Mouse (Mus musculus) MEL (cell line): ENCODE measurements around the gene Plxdc1. TPM values are rescaled to one million over a fixed set of nuclear protein-coding genes. Genes with fewer than 3 reads are reported as not detected.

Experiments
- DNase-seq: peaks from one replicate; pipeline ENCODE4 v3.0.0; 2011; ENCODE audit warnings: low read depth, low spot score
- H3K27ac ChIP-seq: 2 replicates; pipeline ENCODE4 v1.5.1; 2012; ENCODE audit warnings: low read depth, mild to moderate bottlenecking, control low read depth, low read length, moderate library complexity; ENCODE audit not compliant: control insufficient read depth
- H3K27me3 ChIP-seq, 2 experiments: fragments of 150-350 bp in 1 of 2; sonication (generic) in 1 of 2; 2 replicates each; pipeline ENCODE4 v1.6.1; 2012; ENCODE audit warnings: low read length in 2 of 2, mild to moderate bottlenecking in 2 of 2, improper control_type of control experiment in 1 of 2, moderate library complexity in 1 of 2; ENCODE audit not compliant: insufficient read depth in 2 of 2, control insufficient read depth in 1 of 2
- H3K36me3 ChIP-seq, 2 experiments: 2 replicates each; pipeline ENCODE4 v1.6.1; 2012 to 2014; ENCODE audit warnings: low read length in 2 of 2, improper control_type of control experiment in 1 of 2, inconsistent platforms in 1 of 2, mild to moderate bottlenecking in 1 of 2; ENCODE audit not compliant: insufficient read depth in 2 of 2, control insufficient read depth in 1 of 2
- H3K4me1 ChIP-seq, 2 experiments: fragments of 150-350 bp in 1 of 2; sonication (generic) in 1 of 2; 2 replicates each; pipeline ENCODE4 v1.6.1; 2012; ENCODE audit warnings: low read length in 2 of 2, improper control_type of control experiment in 1 of 2, mild to moderate bottlenecking in 1 of 2; ENCODE audit not compliant: insufficient read depth in 2 of 2, control insufficient read depth in 1 of 2
- H3K4me3 ChIP-seq, 2 experiments: fragments of 150-350 bp in 1 of 2; sonication (generic) in 1 of 2; 2 replicates each; pipeline ENCODE4 v1.5.1; 2012; ENCODE audit warnings: low read depth in 2 of 2, low read length in 2 of 2, mild to moderate bottlenecking in 2 of 2, moderate library complexity in 2 of 2, control low read depth in 1 of 2, improper control_type of control experiment in 1 of 2; ENCODE audit not compliant: control insufficient read depth in 1 of 2, insufficient read depth in 1 of 2
- H3K79me2 ChIP-seq: 2 replicates; pipeline ENCODE4 v1.6.1; 2012; ENCODE audit warnings: mild to moderate bottlenecking, low read length, moderate library complexity; ENCODE audit not compliant: control insufficient read depth, poor library complexity, insufficient read depth
- H3K9ac ChIP-seq: 2 replicates; pipeline ENCODE4 v1.6.1; 2012; ENCODE audit warnings: low read depth, mild to moderate bottlenecking, control low read depth, low read length, moderate library complexity; ENCODE audit not compliant: control insufficient read depth, poor library complexity, severe bottlenecking
- H3K9me3 ChIP-seq: fragments of 150-350 bp; sonication (generic); replicated peaks from 2 replicates; pipeline ENCODE4 v1.6.1; 2012; ENCODE audit warnings: mild to moderate bottlenecking, low read length, improper control_type of control experiment, moderate library complexity; ENCODE audit not compliant: insufficient read depth
- BHLHE40 ChIP-seq: IDR thresholded peaks from 2 replicates; pipeline ENCODE4 v1.6.1; 2012; ENCODE audit warnings: low read depth, mild to moderate bottlenecking, inconsistent platforms, low read length, improper control_type of control experiment, borderline replicate concordance
- ELF1 ChIP-seq: IDR thresholded peaks from 2 replicates; pipeline ENCODE4 v1.6.1; 2014; ENCODE audit warnings: low read depth, mild to moderate bottlenecking, inconsistent platforms, low read length, improper control_type of control experiment, moderate library complexity
- EP300 ChIP-seq, 2 experiments: IDR thresholded peaks; 2 replicates each; pipeline ENCODE4 v1.6.1; 2011; ENCODE audit warnings: improper control_type of control experiment in 2 of 2, low read length in 2 of 2, low read depth in 1 of 2, mild to moderate bottlenecking in 1 of 2
- ETS1 ChIP-seq: IDR thresholded peaks from 2 replicates; pipeline ENCODE4 v1.6.1; 2012; ENCODE audit warnings: low read depth, mild to moderate bottlenecking, inconsistent platforms, low read length, improper control_type of control experiment, moderate library complexity
- GABPA ChIP-seq: IDR thresholded peaks from 2 replicates; pipeline ENCODE4 v1.6.1; 2012; ENCODE audit warnings: low read depth, mild to moderate bottlenecking, inconsistent platforms, low read length, improper control_type of control experiment, moderate library complexity
- GATA1 ChIP-seq: IDR thresholded peaks from 2 replicates; pipeline ENCODE4 v1.6.1; 2011; ENCODE audit warnings: low read depth, low read length, improper control_type of control experiment
- HCFC1 ChIP-seq: IDR thresholded peaks from 2 replicates; pipeline ENCODE4 v1.6.1; 2012; ENCODE audit warnings: low read depth, mild to moderate bottlenecking, inconsistent platforms, low read length, improper control_type of control experiment, moderate library complexity
- KAT2A ChIP-seq: conservative IDR thresholded peaks from 2 replicates; pipeline ENCODE4 v1.6.1; 2012; ENCODE audit warnings: low read depth, low read length, improper control_type of control experiment, inconsistent platforms
- MAX ChIP-seq: IDR thresholded peaks from 2 replicates; pipeline ENCODE4 v1.6.1; 2011; ENCODE audit warnings: low read length, improper control_type of control experiment
- MXI1 ChIP-seq: IDR thresholded peaks from 2 replicates; pipeline ENCODE4 v1.6.1; 2011; ENCODE audit warnings: mild to moderate bottlenecking, low read depth, low read length, improper control_type of control experiment
- MYB ChIP-seq: IDR thresholded peaks from 2 replicates; pipeline ENCODE4 v1.6.1; 2011; ENCODE audit warnings: mild to moderate bottlenecking, low read depth, low read length, improper control_type of control experiment
- NELFE ChIP-seq: IDR thresholded peaks from 2 replicates; pipeline ENCODE4 v1.6.1; 2011; ENCODE audit warnings: low read depth, low read length, improper control_type of control experiment
- POLR2A ChIP-seq, 2 experiments: IDR thresholded peaks; 2 replicates each; pipeline ENCODE4 v1.6.1; 2011 to 2012; ENCODE audit warnings: low read length in 2 of 2, mild to moderate bottlenecking in 2 of 2, control low read depth in 1 of 2, improper control_type of control experiment in 1 of 2, low read depth in 1 of 2, moderate library complexity in 1 of 2; ENCODE audit not compliant: control insufficient read depth in 1 of 2, insufficient read depth in 1 of 2, poor library complexity in 1 of 2
- POLR2AphosphoS2 ChIP-seq: IDR thresholded peaks from 2 replicates; pipeline ENCODE4 v1.6.1; 2011; ENCODE audit warnings: low read length, improper control_type of control experiment
- POLR2AphosphoS5 ChIP-seq: IDR thresholded peaks from 2 replicates; pipeline ENCODE4 v1.6.1; 2012; ENCODE audit warnings: low read depth, borderline replicate concordance, mild to moderate bottlenecking, inconsistent platforms, low read length, moderate library complexity, mixed read lengths
- TBP ChIP-seq: IDR thresholded peaks from 2 replicates; pipeline ENCODE4 v1.8.0; 2011; ENCODE audit warnings: low read depth, low read length, improper control_type of control experiment
- TCF12 ChIP-seq: IDR thresholded peaks from 2 replicates; pipeline ENCODE4 v1.6.1; 2014; ENCODE audit warnings: low read depth, mild to moderate bottlenecking, inconsistent platforms, low read length, improper control_type of control experiment, moderate library complexity
- UBTF ChIP-seq: IDR thresholded peaks from 2 replicates; pipeline ENCODE4 v1.6.1; 2012; ENCODE audit warnings: low read depth, mild to moderate bottlenecking, inconsistent platforms, low read length, improper control_type of control experiment, moderate library complexity, borderline replicate concordance; ENCODE audit not compliant: insufficient read depth
- USF1 ChIP-seq: IDR thresholded peaks from 2 replicates; pipeline ENCODE4 v1.6.1; 2014; ENCODE audit warnings: low read depth, mild to moderate bottlenecking, inconsistent platforms, low read length, improper control_type of control experiment, moderate library complexity
- ZC3H11A ChIP-seq: IDR thresholded peaks from 2 replicates; pipeline ENCODE4 v1.6.1; 2012; ENCODE audit warnings: low read depth, mild to moderate bottlenecking, inconsistent platforms, low read length, improper control_type of control experiment
- ZKSCAN1 ChIP-seq: IDR thresholded peaks from 2 replicates; pipeline ENCODE4 v1.6.1; 2012; ENCODE audit warnings: low read depth, mild to moderate bottlenecking, inconsistent platforms, low read length, improper control_type of control experiment, moderate library complexity
- ZNF384 ChIP-seq: IDR thresholded peaks from 2 replicates; pipeline ENCODE4 v1.6.1; 2012; ENCODE audit warnings: low read depth, mild to moderate bottlenecking, inconsistent platforms, low read length, improper control_type of control experiment
- polyA plus RNA-seq, 2 experiments: library from polyadenylated mRNA; stranded (reverse) in 1 of 2; unstranded in 1 of 2; fragments of >175 nt in 1 of 2; fragments of >200 nt in 1 of 2; gene quantifications; 2 replicates each; pipeline versions ENCODE4 v1.2.1 to v1.2.4; 2012; ENCODE audit warnings: low replicate concordance in 2 of 2, low read depth in 1 of 2; ENCODE audit not compliant: insufficient read length in 2 of 2, insufficient read depth in 1 of 2, missing spikeins in 1 of 2
- total RNA-seq: library from RNA; depleted of rRNA; stranded (reverse); fragments of 300-350 nt; gene quantifications from 2 replicates; pipeline ENCODE4 v1.2.3, GENCODE M21; 2012

The Plxdc1 gene
- total and polyA plus RNA-seq, 3 experiments: 13.1 to 24.5 TPM; not detected in 1

DNA sequence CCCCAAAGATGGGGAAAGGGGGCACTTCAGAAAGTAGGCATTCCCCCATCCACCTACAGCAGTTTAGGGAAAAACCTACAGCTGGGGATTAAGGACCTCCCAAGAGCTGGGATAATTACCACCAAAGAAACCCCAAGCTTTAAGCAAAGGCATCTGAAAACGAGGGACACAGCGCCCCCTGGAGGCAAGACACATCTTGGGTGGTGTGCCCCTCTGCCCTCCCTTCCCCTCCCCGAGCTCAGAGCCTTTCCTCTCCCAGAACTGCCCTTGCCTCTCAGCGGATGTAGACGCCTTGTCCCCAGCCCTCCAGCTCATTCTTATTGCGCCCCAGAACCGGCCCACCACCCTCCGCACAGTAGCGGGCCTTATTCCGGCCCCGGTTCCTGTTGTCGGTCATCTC is 16.4 kb upstream of the Plxdc1 start (continued):
- TF ChIP-seq EP300 (IDR thresholded peaks at IDR 0.05; ENCODE audit: low read depth in 1 of 2, low read length in 2 of 2) (no peak), POLR2AphosphoS2 (no peak), NELFE (no peak), MXI1 (no peak), POLR2AphosphoS5 (no peak), ZNF384 (no peak), HCFC1 (no peak), POLR2A (IDR thresholded peaks at IDR 0.05; ENCODE audit: control insufficient read depth in 1 of 2, insufficient read depth in 1 of 2, low read depth in 1 of 2, low read length in 2 of 2, poor library complexity in 1 of 2) (no peak), ETS1 (no peak), MYB (no peak), ZC3H11A (peak; percentile 62)

DNA sequence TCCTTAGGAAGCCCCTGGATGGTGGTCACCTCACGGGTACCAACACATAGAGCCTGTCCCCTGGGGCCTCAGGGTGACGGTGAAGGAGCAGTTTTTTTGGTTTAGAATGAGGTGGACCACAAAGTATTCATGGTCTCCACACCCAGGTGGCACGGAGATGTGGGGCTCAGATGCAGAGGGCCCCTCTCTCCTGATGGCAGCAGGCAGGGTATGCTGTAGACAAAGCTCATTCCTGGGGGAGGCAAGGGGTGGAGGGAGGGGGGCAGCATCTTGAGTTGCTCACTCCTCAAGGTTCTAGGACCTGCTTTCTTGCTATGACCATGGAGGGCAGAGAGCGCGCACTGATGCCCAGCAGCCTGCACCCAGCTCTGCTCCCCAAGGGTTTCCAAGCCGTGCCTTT is 15.7 kb upstream of the Plxdc1 start:
- H3K4me3 ChIP-seq: no peak overlapping the region
- no peak for DNase-seq
- H3K36me3 ChIP-seq: peaks cover 0 to 6% of the 10 kb centered on the region in 2 experiments; a peak in 2 of 4 replicates
- no peak overlapping the region for H3K27ac ChIP-seq
- H3K27me3 ChIP-seq: no peaks in the 10 kb centered on the region
- no peaks in the 10 kb centered on the region for H3K79me2 ChIP-seq
- H3K9ac ChIP-seq: no peak overlapping the region
- H3K4me1 ChIP-seq: peaks cover 5 to 16% of the 10 kb centered on the region in 2 experiments; a peak in 3 of 4 replicates
- H3K9me3 ChIP-seq: no peaks in the 10 kb centered on the region
- no peak for TF ChIP-seq ETS1
- TF ChIP-seq TBP: no peak
- TF ChIP-seq MXI1: no peak
- no peak for TF ChIP-seq USF1
- TF ChIP-seq ELF1: no peak
- no peak for TF ChIP-seq MAX
- TF ChIP-seq GABPA: no peak
- TF ChIP-seq ZKSCAN1: no peak
- no peak for TF ChIP-seq UBTF
- no peak for TF ChIP-seq BHLHE40
- no peak for TF ChIP-seq GATA1
- no peak for TF ChIP-seq TCF12
- no peak for TF ChIP-seq MYB
- no peak for TF ChIP-seq POLR2AphosphoS5
- TF ChIP-seq, all 39 proteins: peak for 0

DNA sequence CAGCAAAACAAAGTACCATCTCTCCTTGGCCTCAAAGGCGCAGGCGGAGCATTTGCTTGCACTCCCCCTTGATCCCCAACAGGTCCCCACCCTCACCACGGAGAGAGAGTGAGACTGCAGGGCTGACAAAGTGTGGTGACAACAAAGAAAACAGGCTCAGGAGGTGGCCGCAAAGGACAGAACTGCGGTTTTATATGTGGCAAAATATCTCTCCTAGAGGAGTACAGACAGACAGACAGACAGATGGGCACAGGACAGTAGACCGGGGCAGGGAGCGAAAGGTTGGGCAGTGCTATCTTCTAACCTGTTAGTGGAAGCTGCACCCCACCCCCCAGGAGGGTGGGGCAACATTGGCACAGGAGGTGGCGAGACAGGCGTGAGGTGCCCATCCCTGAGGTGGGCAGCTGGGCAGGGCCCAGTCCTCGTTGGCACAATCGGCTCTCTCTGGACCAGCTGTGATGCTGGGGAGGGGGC is 15.1 kb upstream of the Plxdc1 start:
- Histone ChIP-seq H3K4me1 (peaks cover 7 to 16% of the 10 kb centered on the region in 2 experiments; a peak in 3 of 4 replicates), H3K79me2 (no peaks in the 10 kb centered on the region), H3K9me3 (no peaks in the 10 kb centered on the region), H3K4me3 (no peak overlapping the region), H3K27ac (no peak overlapping the region), H3K27me3 (no peaks in the 10 kb centered on the region), H3K36me3 (peaks cover 0 to 8% of the 10 kb centered on the region in 2 experiments; a peak in 2 of 4 replicates), H3K9ac (no peak overlapping the region)
- TF ChIP-seq KAT2A: no peak
- TF ChIP-seq ELF1: no peak
- no peak for DNase-seq
